Mouse (Mus musculus) lung, embryonic 16.5 days (tissue): ENCODE data around the gene Parp11. TPM values are rescaled to one million over a fixed set of nuclear protein-coding genes. Genes with fewer than 3 reads are reported as not detected.

Source experiments
- ATAC-seq: fragments of 200-750 bp; cut with Nextera tagmentation; 2 replicates; pipeline ENCODE4 v1.8.0; 2017; ENCODE audit warnings: low read depth, mild to moderate bottlenecking, moderate library complexity
- H3K27ac ChIP-seq: fragments of 300-500 bp; sonication (generic); 2 replicates; pipeline ENCODE4 v1.5.1; 2014; ENCODE audit warnings: mild to moderate bottlenecking, control low read depth, low read length
- H3K27me3 ChIP-seq: fragments of 300-500 bp; sonication (generic); 2 replicates; pipeline ENCODE4 v1.6.1; 2014; ENCODE audit warnings: low read depth, low read length, mixed read lengths; ENCODE audit not compliant: control insufficient read depth, insufficient read depth
- H3K36me3 ChIP-seq: fragments of 300-500 bp; sonication (generic); 2 replicates; pipeline ENCODE4 v1.6.1; 2014; ENCODE audit warnings: low read length; ENCODE audit not compliant: control insufficient read depth, insufficient read depth
- H3K4me1 ChIP-seq: fragments of 300-500 bp; sonication (generic); replicated peaks from 2 replicates; pipeline ENCODE4 v1.6.1; 2014; ENCODE audit warnings: low read length, mixed read lengths; ENCODE audit not compliant: control insufficient read depth, insufficient read depth
- H3K4me2 ChIP-seq: fragments of 300-500 bp; sonication (generic); 2 replicates; pipeline ENCODE4 v1.6.1; 2014; ENCODE audit warnings: low read depth, low read length, control low read depth
- H3K4me3 ChIP-seq: fragments of 300-500 bp; sonication (generic); 2 replicates; pipeline ENCODE4 v1.5.1; 2014; ENCODE audit warnings: mild to moderate bottlenecking, low read length, control low read depth
- H3K9ac ChIP-seq: fragments of 300-500 bp; sonication (generic); 2 replicates; pipeline ENCODE4 v1.6.1; 2014; ENCODE audit warnings: low read length, control low read depth
- H3K9me3 ChIP-seq: fragments of 300-500 bp; sonication (generic); 2 replicates; pipeline ENCODE4 v1.6.1; 2016; ENCODE audit warnings: low read length; ENCODE audit not compliant: control insufficient read depth
- WGBS: fragments of 180-500 bp; shearing (Covaris S2); extraction: QIAGEN DNeasy Blood & Tissue Kit; methylation state at CpG from one replicate; pipeline ENCODE4 v1.1.7; 2014; 5-methylcytosine and 5-hydroxymethylcytosine counted together
- polyA plus RNA-seq: library from polyadenylated mRNA; unstranded; fragments of >200 nt; fragmentation: Nextera tagmentation; extraction: Ambion mirVana; gene quantifications from 2 replicates; pipeline ENCODE4 v1.2.1, GENCODE M21; 2015

The Parp11 gene
- polyA plus RNA-seq, 1 experiment from 2014 or later = 20.8 TPM

GRCm38 (mm10) chr6:127473961-127474360, 27.3 kb downstream of the Parp11 start:
- no peak overlapping the region for H3K27ac ChIP-seq
- WGBS = 74% methylated on average over 8 of the region's 8 CpGs
- H3K27me3 ChIP-seq = no peaks in the 10 kb centered on the region
- H3K4me1 ChIP-seq = no peaks in the 10 kb centered on the region
- H3K36me3 ChIP-seq = peaks cover 2% of the 10 kb centered on the region; the same call in 1 of the 2 replicates
- ATAC-seq = no peak
- no peaks in the 10 kb centered on the region for H3K9me3 ChIP-seq
- H3K9ac ChIP-seq = no peak overlapping the region
- no peak overlapping the region for H3K4me3 ChIP-seq
- no peak overlapping the region for H3K4me2 ChIP-seq

GRCm38 (mm10) chr6:127475231-127475630, 28.6 kb downstream of the Parp11 start:
- Histone ChIP-seq H3K4me1 (no peaks in the 10 kb centered on the region), H3K36me3 (peaks cover 5% of the 10 kb centered on the region; the same call in 1 of the 2 replicates), H3K9me3 (no peaks in the 10 kb centered on the region), H3K4me2 (no peak overlapping the region), H3K27me3 (no peaks in the 10 kb centered on the region), H3K4me3 (no peak overlapping the region), H3K9ac (no peak overlapping the region), H3K27ac (no peak overlapping the region)
- ATAC-seq = no peak
- WGBS = 68% methylated on average over 3 of the region's 3 CpGs

- H3K9ac ChIP-seq = no peak overlapping the region
- 75% methylated on average over 6 of the region's 6 CpGs for WGBS
- no peak for ATAC-seq
- no peak overlapping the region for H3K27ac ChIP-seq
- 0 out of 2 replicates have a peak, but pooled peaks cover 2% of the 10 kb centered on the region for H3K4me1 ChIP-seq
- H3K27me3 ChIP-seq = no peaks in the 10 kb centered on the region
- H3K4me3 ChIP-seq = no peak overlapping the region
- H3K9me3 ChIP-seq = no peaks in the 10 kb centered on the region
- H3K36me3 ChIP-seq = peaks cover 6% of the 10 kb centered on the region; the same call in 1 of the 2 replicates
- no peak overlapping the region for H3K4me2 ChIP-seq
Observed at GRCm38 (mm10) chr6:127491046-127491445, 44.4 kb downstream of the Parp11 start.

GRCm38 (mm10) chr6:127492561-127492960, 45.9 kb downstream of the Parp11 start:
- no peak for ATAC-seq
- 76% methylated on average over 4 of the region's 4 CpGs for WGBS

GRCm38 (mm10) chr6:127493750-127494149, 47.1 kb downstream of the Parp11 start:
- H3K9me3 ChIP-seq = no peaks in the 10 kb centered on the region
- H3K4me1 ChIP-seq = 0 out of 2 replicates have a peak, but pooled peaks cover 2% of the 10 kb centered on the region
- peaks cover 6% of the 10 kb centered on the region; the same call in 1 of the 2 replicates for H3K36me3 ChIP-seq
- no peak overlapping the region for H3K9ac ChIP-seq
- H3K4me2 ChIP-seq = no peak overlapping the region
- H3K27me3 ChIP-seq = no peaks in the 10 kb centered on the region
- no peak overlapping the region for H3K27ac ChIP-seq
- no peak overlapping the region for H3K4me3 ChIP-seq
- WGBS = 75% methylated on average over 13 of the region's 13 CpGs
- no peak for ATAC-seq

More at GRCm38 (mm10) chr6:127492561-127492960, 45.9 kb downstream of the Parp11 start:
- H3K4me1 ChIP-seq = 0 out of 2 replicates have a peak, but pooled peaks cover 2% of the 10 kb centered on the region
- no peaks in the 10 kb centered on the region for H3K27me3 ChIP-seq
- no peak overlapping the region for H3K4me2 ChIP-seq
- H3K4me3 ChIP-seq = no peak overlapping the region
- peaks cover 6% of the 10 kb centered on the region; the same call in 1 of the 2 replicates for H3K36me3 ChIP-seq
- H3K27ac ChIP-seq = no peak overlapping the region
- H3K9ac ChIP-seq = no peak overlapping the region
- H3K9me3 ChIP-seq = no peaks in the 10 kb centered on the region

- no peaks in the 10 kb centered on the region for H3K9me3 ChIP-seq
- H3K4me2 ChIP-seq = no peak overlapping the region
- H3K36me3 ChIP-seq = peaks cover 6% of the 10 kb centered on the region; the same call in 1 of the 2 replicates
- no peak overlapping the region for H3K4me3 ChIP-seq
- H3K9ac ChIP-seq = no peak overlapping the region
- no peaks in the 10 kb centered on the region for H3K27me3 ChIP-seq
- ATAC-seq = no peak
- H3K27ac ChIP-seq = no peak overlapping the region
- 0 out of 2 replicates have a peak, but pooled peaks cover 2% of the 10 kb centered on the region for H3K4me1 ChIP-seq
- WGBS = 90% methylated on average over 9 of the region's 9 CpGs
Observed at GRCm38 (mm10) chr6:127494357-127494756, 47.7 kb downstream of the Parp11 start.

- Histone ChIP-seq H3K4me3 (no peak overlapping the region), H3K27ac (no peak overlapping the region)
- ATAC-seq = no peak
Observed at GRCm38 (mm10) chr6:127495251-127495650, 48.6 kb downstream of the Parp11 start.

GRCm38 (mm10) chr6:127495876-127496275, 49.2 kb downstream of the Parp11 start:
- Histone ChIP-seq H3K4me1 (0 out of 2 replicates have a peak, but pooled peaks cover 2% of the 10 kb centered on the region), H3K27ac (no peak overlapping the region), H3K36me3 (0 out of 2 replicates have a peak, but pooled peaks cover 6% of the 10 kb centered on the region), H3K4me2 (no peak overlapping the region), H3K9me3 (no peaks in the 10 kb centered on the region), H3K4me3 (no peak overlapping the region), H3K27me3 (no peaks in the 10 kb centered on the region), H3K9ac (no peak overlapping the region)
- no peak for ATAC-seq
- 13% methylated on average over 6 of the region's 6 CpGs for WGBS

More at GRCm38 (mm10) chr6:127495251-127495650, 48.6 kb downstream of the Parp11 start:
- Histone ChIP-seq H3K4me2 (no peak overlapping the region), H3K9ac (no peak overlapping the region), H3K4me1 (0 out of 2 replicates have a peak, but pooled peaks cover 2% of the 10 kb centered on the region), H3K9me3 (no peaks in the 10 kb centered on the region), H3K27me3 (no peaks in the 10 kb centered on the region), H3K36me3 (peaks cover 6% of the 10 kb centered on the region; the same call in 1 of the 2 replicates)
- 81% methylated on average over 2 of the region's 2 CpGs for WGBS

GRCm38 (mm10) chr6:127496841-127497656, 50.4 kb downstream of the Parp11 start:
- no peaks in the 10 kb centered on the region for H3K27me3 ChIP-seq
- no peak overlapping the region for H3K4me3 ChIP-seq
- 0 out of 2 replicates have a peak, but pooled peaks cover 2% of the 10 kb centered on the region for H3K4me1 ChIP-seq
- H3K4me2 ChIP-seq = no peak overlapping the region
- H3K9me3 ChIP-seq = no peaks in the 10 kb centered on the region
- H3K9ac ChIP-seq = no peak overlapping the region
- H3K36me3 ChIP-seq = no peaks in the 10 kb centered on the region
- 69% methylated on average over 18 of the region's 18 CpGs for WGBS
- H3K27ac ChIP-seq = no peak overlapping the region
- 0 out of 2 replicates have a peak, but pooled peaks have one; percentile 31 for ATAC-seq
